Mouse (Mus musculus): ENCODE results near the gene Esrrg.

Esrrg gene

GRCm38 (mm10) chr1:187691846-187692525 lies 83.4 kb downstream of the Esrrg start:
- in situ Hi-C loops (cut with MboI; ENCODE audit: low pct_unique_long_range_greater_than_20kb in 1 of 2, low sequenced_read_pairs in 2 of 2, unreplicated experiment in 1 of 2), result no loop called here

DNA sequence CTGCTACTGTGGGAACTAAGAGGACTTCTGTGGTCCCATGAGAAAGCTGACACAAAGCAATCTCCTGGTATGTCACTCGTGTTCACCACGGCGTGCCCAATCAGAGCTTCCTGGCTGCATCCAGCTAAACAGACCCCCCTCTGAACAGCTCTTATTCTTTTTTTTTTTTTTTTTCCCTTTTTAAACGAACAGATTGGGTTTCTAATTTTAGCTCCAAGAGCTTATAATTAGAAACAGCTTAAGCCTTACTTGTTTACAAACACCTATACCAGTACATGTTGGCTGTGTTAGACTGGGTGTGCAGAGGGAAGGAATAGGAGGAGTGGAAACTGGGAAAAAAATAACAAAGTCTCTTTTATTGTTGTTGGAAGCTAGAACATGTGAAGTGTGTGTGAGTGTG lies 86.3 kb downstream of the Esrrg start:
- in situ Hi-C loops (cut with MboI; ENCODE audit: low pct_unique_long_range_greater_than_20kb in 1 of 2, low sequenced_read_pairs in 2 of 2, unreplicated experiment in 1 of 2), result no loop called here

GRCm38 (mm10) chr1:187698201-187698600 lies 89.6 kb downstream of the Esrrg start:
- in situ Hi-C loops (cut with MboI; ENCODE audit: low pct_unique_long_range_greater_than_20kb in 1 of 2, low sequenced_read_pairs in 2 of 2, unreplicated experiment in 1 of 2), result no loop called here

- in situ Hi-C loops (cut with MboI; ENCODE audit: low pct_unique_long_range_greater_than_20kb in 1 of 2, low sequenced_read_pairs in 2 of 2, unreplicated experiment in 1 of 2), result no loop called here
Measured at GRCm38 (mm10) chr1:187700963-187701362, 92.4 kb downstream of the Esrrg start.

DNA sequence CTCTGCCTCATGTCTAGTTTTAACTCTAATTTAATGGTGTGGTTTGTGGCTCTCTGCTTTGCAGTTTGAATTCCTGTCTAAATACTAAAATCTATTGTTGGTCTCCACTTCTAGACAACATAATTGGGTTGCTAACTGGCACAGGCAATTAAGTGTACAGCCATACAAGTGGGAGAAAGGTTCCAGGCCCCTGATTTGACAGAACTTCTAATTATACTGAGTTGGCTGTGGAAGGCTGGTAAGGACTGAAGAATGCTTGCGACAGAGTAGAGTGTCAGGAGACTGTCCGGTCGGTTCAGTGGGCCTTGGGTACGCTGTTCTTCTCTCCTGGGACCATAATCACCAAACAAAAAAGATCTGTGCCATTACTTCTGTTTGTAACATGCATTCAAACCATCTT lies 96.3 kb downstream of the Esrrg start:
- in situ Hi-C loops (cut with MboI; ENCODE audit: low pct_unique_long_range_greater_than_20kb in 1 of 2, low sequenced_read_pairs in 2 of 2, unreplicated experiment in 1 of 2), result no loop called here

GRCm38 (mm10) chr1:187705348-187705747 lies 96.8 kb downstream of the Esrrg start:
- in situ Hi-C loops (cut with MboI; ENCODE audit: low pct_unique_long_range_greater_than_20kb in 1 of 2, low sequenced_read_pairs in 2 of 2, unreplicated experiment in 1 of 2), result no loop called here

- in situ Hi-C loops (cut with MboI; ENCODE audit: low pct_unique_long_range_greater_than_20kb in 1 of 2, low sequenced_read_pairs in 2 of 2, unreplicated experiment in 1 of 2), result no loop called here
Measured at GRCm38 (mm10) chr1:187706046-187706445, 97.5 kb downstream of the Esrrg start.

DNA sequence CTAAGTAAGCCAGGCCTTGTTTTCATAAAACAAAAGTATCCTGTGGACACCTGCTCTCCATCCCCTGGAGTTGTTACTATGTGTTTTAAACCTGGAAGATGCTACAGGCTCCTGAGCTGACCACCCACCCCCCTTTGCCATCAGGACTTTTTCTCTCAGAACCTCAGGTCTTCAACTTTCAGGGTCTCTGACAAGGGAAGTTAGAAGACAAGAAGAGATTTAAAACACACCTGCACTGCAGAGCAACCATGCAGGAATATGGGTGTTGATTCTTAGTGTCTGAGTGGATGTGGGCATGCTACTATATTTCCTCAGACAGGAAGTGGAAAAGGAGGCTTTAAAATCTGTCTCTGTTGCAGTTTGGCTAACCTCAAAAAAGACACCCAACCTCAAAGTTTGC lies 98.6 kb downstream of the Esrrg start:
- in situ Hi-C loops (cut with MboI; ENCODE audit: low pct_unique_long_range_greater_than_20kb in 1 of 2, low sequenced_read_pairs in 2 of 2, unreplicated experiment in 1 of 2), result no loop called here

DNA sequence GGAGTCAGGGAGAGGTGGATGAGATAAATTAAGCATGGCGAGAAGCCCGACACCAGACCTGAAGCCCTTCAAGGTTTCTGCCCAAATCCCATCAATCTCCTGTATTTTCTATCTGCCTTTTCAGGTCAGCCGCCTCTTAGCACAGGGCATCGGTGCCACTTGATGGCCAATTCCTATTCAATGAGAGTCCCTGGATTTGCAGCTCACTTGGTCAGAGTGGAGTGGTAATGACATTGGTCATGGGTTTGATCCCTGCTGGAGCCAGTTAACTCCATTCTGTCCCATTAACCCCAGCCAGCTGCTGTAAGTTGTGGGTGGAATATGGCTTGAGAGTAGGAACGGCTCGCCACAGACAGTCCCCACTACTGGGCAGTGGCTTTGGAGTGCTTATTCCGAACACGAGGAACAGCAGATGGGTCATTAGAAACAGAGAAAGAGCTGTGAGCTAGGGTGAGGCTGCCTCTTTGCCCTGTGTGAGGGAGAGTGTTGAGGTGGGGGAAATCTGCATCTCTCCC lies 101.9 kb downstream of the Esrrg start:
- in situ Hi-C loops (cut with MboI; ENCODE audit: low pct_unique_long_range_greater_than_20kb in 1 of 2, low sequenced_read_pairs in 2 of 2, unreplicated experiment in 1 of 2), result no loop called here

DNA sequence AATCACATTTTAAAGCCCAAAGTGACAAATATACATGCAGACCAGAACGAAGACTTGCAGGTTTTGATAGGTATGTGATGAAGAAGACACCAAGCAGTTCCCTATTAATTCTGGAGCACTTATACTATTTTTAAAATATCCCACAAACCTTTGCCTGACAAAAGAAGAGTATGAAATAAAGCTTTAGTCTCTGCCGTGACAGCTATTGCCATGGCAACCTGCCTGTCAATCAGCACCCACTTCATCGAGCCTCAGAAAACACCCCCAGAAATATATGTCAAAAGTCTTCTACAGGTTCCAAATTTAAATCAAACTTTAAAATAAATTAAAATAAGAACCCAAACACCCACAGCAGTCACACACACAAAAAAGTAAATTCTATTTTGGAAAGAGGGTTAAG lies 112.4 kb downstream of the Esrrg start:
- in situ Hi-C loops (cut with MboI; ENCODE audit: low pct_unique_long_range_greater_than_20kb in 1 of 2, low sequenced_read_pairs in 2 of 2, unreplicated experiment in 1 of 2), result no loop called here

DNA sequence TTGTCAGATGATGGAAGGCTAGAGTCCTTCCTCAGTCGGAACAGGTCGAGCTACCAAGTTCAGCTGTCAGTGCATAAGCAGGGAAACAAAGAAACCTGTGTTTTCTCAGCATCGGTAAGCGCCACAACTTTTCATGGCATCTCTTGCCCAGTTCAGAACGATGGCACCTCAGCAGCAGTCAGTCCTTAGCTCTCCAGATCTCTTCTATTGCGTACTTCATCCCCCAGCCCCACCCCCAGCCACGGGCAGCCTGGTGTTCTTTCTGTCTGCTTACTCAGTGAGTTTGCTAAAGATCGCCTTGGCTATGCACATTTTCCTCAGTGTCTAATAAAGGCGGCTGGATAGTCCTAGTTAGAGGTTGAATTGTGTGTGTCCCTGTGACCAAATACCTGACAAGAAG lies 113.4 kb downstream of the Esrrg start:
- in situ Hi-C loops (cut with MboI; ENCODE audit: low pct_unique_long_range_greater_than_20kb in 1 of 2, low sequenced_read_pairs in 2 of 2, unreplicated experiment in 1 of 2), result no loop called here

DNA sequence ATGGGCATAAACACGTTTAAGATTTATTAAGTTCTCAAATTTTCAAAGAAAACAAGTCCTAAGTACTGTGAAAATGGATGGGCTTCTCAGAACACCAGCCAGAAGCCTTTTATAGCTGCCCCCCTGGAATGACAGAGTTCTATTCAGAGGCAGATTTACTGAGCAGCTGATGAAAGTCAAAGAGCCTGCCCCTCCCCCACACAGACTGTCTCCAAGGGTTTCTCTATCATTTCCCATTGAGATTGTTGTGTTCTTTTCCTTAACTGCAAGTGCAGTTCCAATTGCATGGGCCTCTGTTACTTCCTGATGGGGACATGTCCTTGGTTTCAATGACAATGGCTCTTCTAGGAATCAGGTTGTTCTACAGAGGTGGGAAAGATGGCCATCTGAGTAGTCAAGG lies 116.1 kb downstream of the Esrrg start:
- in situ Hi-C loops (cut with MboI; ENCODE audit: low pct_unique_long_range_greater_than_20kb in 1 of 2, low sequenced_read_pairs in 2 of 2, unreplicated experiment in 1 of 2), result no loop called here

GRCm38 (mm10) chr1:187725351-187725750 lies 116.8 kb downstream of the Esrrg start:
- in situ Hi-C loops (cut with MboI; ENCODE audit: low pct_unique_long_range_greater_than_20kb in 1 of 2, low sequenced_read_pairs in 2 of 2, unreplicated experiment in 1 of 2), result no loop called here

DNA sequence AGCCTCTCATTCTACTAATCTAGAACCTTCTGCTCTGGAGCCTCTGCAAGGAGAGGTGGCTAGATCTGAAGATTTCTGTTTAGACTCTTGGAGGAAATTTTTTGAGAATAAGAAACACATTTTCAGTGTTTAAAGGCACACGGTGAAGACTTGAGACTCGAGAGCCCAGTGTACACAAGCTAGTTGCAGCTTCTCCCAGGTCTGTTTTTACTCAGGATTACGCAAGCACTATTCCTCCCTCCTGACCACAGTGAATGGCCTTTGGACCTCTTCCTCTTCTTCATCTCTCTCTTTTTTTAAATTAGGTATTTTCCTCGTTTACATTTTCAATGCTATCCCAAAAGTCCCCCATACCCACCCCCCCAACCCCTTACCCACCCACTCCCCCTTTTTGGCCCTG lies 122.6 kb downstream of the Esrrg start:
- in situ Hi-C loops (cut with MboI; ENCODE audit: low pct_unique_long_range_greater_than_20kb in 1 of 2, low sequenced_read_pairs in 2 of 2, unreplicated experiment in 1 of 2), result no loop called here

DNA sequence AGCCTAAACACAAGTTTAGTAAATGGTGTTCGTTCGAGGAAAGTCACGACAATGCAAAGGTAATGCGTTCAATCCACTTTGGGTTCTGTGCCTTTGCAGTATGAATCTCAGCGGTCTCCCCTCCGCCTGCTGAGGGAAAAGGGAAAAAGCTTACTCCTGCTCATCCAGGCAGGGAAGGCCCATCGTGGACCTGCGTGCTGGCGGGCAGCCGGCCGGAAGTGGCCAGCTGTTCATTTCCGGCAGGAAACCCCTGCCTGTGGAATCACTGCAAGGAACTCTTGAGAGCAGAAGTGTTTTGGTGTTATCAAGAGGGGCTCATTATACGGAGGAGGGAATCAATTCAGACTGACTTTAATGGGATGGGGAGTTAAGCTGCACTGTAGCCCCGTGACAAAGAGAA lies 127.9 kb downstream of the Esrrg start:
- in situ Hi-C loops (cut with MboI; ENCODE audit: low pct_unique_long_range_greater_than_20kb in 1 of 2, low sequenced_read_pairs in 2 of 2, unreplicated experiment in 1 of 2), result no loop called here

GRCm38 (mm10) chr1:187737296-187737695 lies 128.7 kb downstream of the Esrrg start:
- in situ Hi-C loops (cut with MboI; ENCODE audit: low pct_unique_long_range_greater_than_20kb in 1 of 2, low sequenced_read_pairs in 2 of 2, unreplicated experiment in 1 of 2), result no loop called here

DNA sequence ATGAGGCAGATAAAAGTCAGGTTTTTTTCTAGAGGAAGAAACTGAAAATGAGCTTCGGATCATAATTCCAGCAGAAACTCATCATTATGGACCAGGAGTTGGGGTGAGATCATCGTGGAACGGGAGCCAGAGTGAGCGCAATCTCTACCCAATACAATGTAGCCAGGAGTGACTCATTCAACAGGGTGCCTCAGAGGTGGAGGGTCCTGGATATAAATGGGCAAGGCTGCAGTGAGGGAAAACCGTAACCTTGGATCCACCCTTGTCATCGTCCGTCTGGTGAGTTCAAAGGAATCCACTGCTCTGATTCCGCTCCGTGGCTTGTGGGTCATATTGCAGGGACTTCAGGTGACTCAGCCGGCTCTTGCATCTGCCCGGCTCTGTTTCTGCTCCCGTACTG lies 131.9 kb downstream of the Esrrg start:
- in situ Hi-C loops (cut with MboI; ENCODE audit: low pct_unique_long_range_greater_than_20kb in 1 of 2, low sequenced_read_pairs in 2 of 2, unreplicated experiment in 1 of 2), result no loop called here

DNA sequence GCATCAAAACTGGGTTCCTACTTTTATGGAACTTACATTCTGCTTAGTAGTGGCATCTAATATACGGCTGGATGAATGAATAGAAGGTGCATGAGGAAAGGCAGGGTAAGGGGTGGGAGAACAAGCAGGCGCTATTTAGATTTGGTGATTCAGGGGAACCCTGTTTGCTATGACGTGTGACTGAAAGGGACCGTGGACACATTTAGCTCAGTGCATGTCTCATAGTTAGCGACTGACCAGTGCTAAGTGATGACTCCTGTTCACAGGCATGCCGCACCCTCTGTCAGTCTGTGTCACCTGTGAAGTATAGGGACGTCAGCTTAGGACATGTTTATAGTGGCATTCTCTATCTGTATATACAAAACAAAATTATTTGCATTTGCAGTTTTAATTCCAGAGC lies 132.7 kb downstream of the Esrrg start:
- in situ Hi-C loops (cut with MboI; ENCODE audit: low pct_unique_long_range_greater_than_20kb in 1 of 2, low sequenced_read_pairs in 2 of 2, unreplicated experiment in 1 of 2), result no loop called here

- in situ Hi-C loops (cut with MboI; ENCODE audit: low pct_unique_long_range_greater_than_20kb in 1 of 2, low sequenced_read_pairs in 2 of 2, unreplicated experiment in 1 of 2), result no loop called here
Measured at GRCm38 (mm10) chr1:187742071-187742470, 133.5 kb downstream of the Esrrg start.

- in situ Hi-C loops (cut with MboI; ENCODE audit: low pct_unique_long_range_greater_than_20kb in 1 of 2, low sequenced_read_pairs in 2 of 2, unreplicated experiment in 1 of 2), result no loop called here
Measured at GRCm38 (mm10) chr1:187749294-187749693, 140.7 kb downstream of the Esrrg start.

DNA sequence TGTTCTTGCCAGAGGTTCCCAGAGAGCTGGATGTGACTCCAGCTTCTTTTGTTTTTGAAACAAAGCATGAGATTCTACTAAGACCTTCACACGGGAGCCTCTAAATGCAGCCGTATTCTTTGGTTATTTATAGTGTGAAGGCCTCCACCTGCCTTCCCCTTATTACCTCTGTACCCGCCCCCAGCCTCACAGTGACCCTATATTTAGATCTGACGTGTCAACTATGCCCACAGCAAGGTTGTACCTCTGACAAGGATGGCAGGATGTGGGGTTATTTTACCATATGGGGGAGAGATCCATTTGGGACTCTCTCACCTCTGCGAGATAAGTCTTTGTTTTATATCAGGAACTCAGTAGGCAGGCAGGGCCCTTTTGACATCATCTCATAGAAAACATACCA lies 141.3 kb downstream of the Esrrg start:
- in situ Hi-C loops (cut with MboI; ENCODE audit: low pct_unique_long_range_greater_than_20kb in 1 of 2, low sequenced_read_pairs in 2 of 2, unreplicated experiment in 1 of 2), result no loop called here

Measured in mouse embryonic stem cell (cell line).